Mouse (Mus musculus) ES-Bruce4 (cell line): ENCODE measurements around the gene Ssbp3.

Experiments
- CTCF ChIP-seq: IDR thresholded peaks from one replicate; pipeline ENCODE4 v1.8.1; 2011; ENCODE audit warnings: low read depth, low read length
- POLR2A ChIP-seq: IDR thresholded peaks from one replicate; pipeline ENCODE4 v1.8.1; 2011; ENCODE audit warnings: low read length; ENCODE audit not compliant: insufficient read depth

GRCm38 (mm10) chr4:106976576-106976975, 66.1 kb downstream of the Ssbp3 start:
- no peak for TF ChIP-seq CTCF
- TF ChIP-seq POLR2A = no peak
